Mouse (Mus musculus): ENCODE measurements around the gene Tor4a. TPM values are rescaled to one million over a fixed set of nuclear protein-coding genes. Genes with fewer than 3 reads are reported as not detected.

The Tor4a gene
- polyA plus RNA-seq, 1 experiment from 2014 or later = 1.5 TPM

- peaks cover 59% of the 10 kb centered on the region for H3K4me1 ChIP-seq
- ATAC-seq (ENCODE audit: low FRiP score, low read depth) = no peak
- no peaks in the 10 kb centered on the region for H3K36me3 ChIP-seq
- no peak overlapping the region for H3K27ac ChIP-seq
- H3K4me2 ChIP-seq (replicated peaks) = no peak overlapping the region
- 0 out of 2 replicates have a peak, but pooled peaks cover 3% of the 10 kb centered on the region for H3K27me3 ChIP-seq (replicated peaks)
- no peaks in the 10 kb centered on the region for H3K9me3 ChIP-seq
- H3K4me3 ChIP-seq = no peak overlapping the region
- WGBS = 78% methylated on average over 4 of the region's 4 CpGs
- H3K9ac ChIP-seq = no peak overlapping the region
Measured at GRCm38 (mm10) chr2:25175690-25176078, 21.0 kb downstream of the Tor4a start.

GRCm38 (mm10) chr2:25174866-25175689 lies 21.6 kb downstream of the Tor4a start:
- Histone ChIP-seq H3K4me2 (replicated peaks) (no peak overlapping the region), H3K27ac (no peak overlapping the region), H3K9ac (no peak overlapping the region), H3K36me3 (no peaks in the 10 kb centered on the region), H3K27me3 (replicated peaks) (0 out of 2 replicates have a peak, but pooled peaks cover 2% of the 10 kb centered on the region), H3K4me3 (no peak overlapping the region), H3K9me3 (no peaks in the 10 kb centered on the region), H3K4me1 (peaks cover 63% of the 10 kb centered on the region)
- 64% methylated on average over 7 of the region's 7 CpGs for WGBS
- ATAC-seq (ENCODE audit: low FRiP score, low read depth) = no peak

- no peak overlapping the region for H3K27ac ChIP-seq
- 91% methylated on average over 4 of the region's 4 CpGs for WGBS
- H3K4me2 ChIP-seq (replicated peaks) = no peak overlapping the region
- no peak overlapping the region for H3K4me3 ChIP-seq
- H3K9me3 ChIP-seq = no peaks in the 10 kb centered on the region
- no peaks in the 10 kb centered on the region for H3K36me3 ChIP-seq
- ATAC-seq (ENCODE audit: low FRiP score, low read depth) = no peak
- no peak overlapping the region for H3K9ac ChIP-seq
- no peaks in the 10 kb centered on the region for H3K27me3 ChIP-seq (replicated peaks)
- H3K4me1 ChIP-seq = peaks cover 62% of the 10 kb centered on the region
Measured at GRCm38 (mm10) chr2:25173821-25174220, 22.9 kb downstream of the Tor4a start.

- Histone ChIP-seq H3K9me3 (no peaks in the 10 kb centered on the region), H3K9ac (no peak overlapping the region), H3K36me3 (no peaks in the 10 kb centered on the region), H3K27ac (no peak overlapping the region), H3K4me2 (replicated peaks) (no peak overlapping the region), H3K4me1 (peaks cover 63% of the 10 kb centered on the region), H3K27me3 (replicated peaks) (no peaks in the 10 kb centered on the region), H3K4me3 (no peak overlapping the region)
- WGBS = 62% methylated on average over 8 of the region's 8 CpGs
- no peak for ATAC-seq (ENCODE audit: low FRiP score, low read depth)
Measured at GRCm38 (mm10) chr2:25172629-25173028, 24.1 kb downstream of the Tor4a start.

- 55% methylated on average over 1 of the region's 1 CpGs for WGBS
- no peak for ATAC-seq (ENCODE audit: low FRiP score, low read depth)
- no peaks in the 10 kb centered on the region for H3K9me3 ChIP-seq
- H3K4me3 ChIP-seq = no peak overlapping the region
- H3K4me2 ChIP-seq (replicated peaks) = no peak overlapping the region
- no peak overlapping the region for H3K9ac ChIP-seq
- no peaks in the 10 kb centered on the region for H3K27me3 ChIP-seq (replicated peaks)
- peaks cover 63% of the 10 kb centered on the region for H3K4me1 ChIP-seq
- no peak overlapping the region for H3K27ac ChIP-seq
- H3K36me3 ChIP-seq = no peaks in the 10 kb centered on the region
Measured at GRCm38 (mm10) chr2:25171769-25172153, 24.9 kb downstream of the Tor4a start.

- no peak overlapping the region for H3K9ac ChIP-seq
- no peak overlapping the region for H3K4me2 ChIP-seq (replicated peaks)
- no peaks in the 10 kb centered on the region for H3K9me3 ChIP-seq
- WGBS = 88% methylated on average over 6 of the region's 6 CpGs
- no peaks in the 10 kb centered on the region for H3K27me3 ChIP-seq (replicated peaks)
- H3K27ac ChIP-seq = no peak overlapping the region
- ATAC-seq (ENCODE audit: low FRiP score, low read depth) = no peak
- peaks cover 58% of the 10 kb centered on the region for H3K4me1 ChIP-seq
- no peak overlapping the region for H3K4me3 ChIP-seq
- no peaks in the 10 kb centered on the region for H3K36me3 ChIP-seq
Measured at GRCm38 (mm10) chr2:25171101-25171768, 25.5 kb downstream of the Tor4a start.

- 62% methylated on average over 10 of the region's 10 CpGs for WGBS
- H3K4me2 ChIP-seq (replicated peaks) = no peak overlapping the region
- no peaks in the 10 kb centered on the region for H3K36me3 ChIP-seq
- ATAC-seq (ENCODE audit: low FRiP score, low read depth) = no peak
- H3K4me3 ChIP-seq = no peak overlapping the region
- peaks cover 52% of the 10 kb centered on the region for H3K4me1 ChIP-seq
- H3K27ac ChIP-seq = no peak overlapping the region
- no peaks in the 10 kb centered on the region for H3K27me3 ChIP-seq (replicated peaks)
- no peak overlapping the region for H3K9ac ChIP-seq
- H3K9me3 ChIP-seq = no peaks in the 10 kb centered on the region
Measured at GRCm38 (mm10) chr2:25170326-25171100, 26.2 kb downstream of the Tor4a start.

GRCm38 (mm10) chr2:25169778-25170177 lies 26.9 kb downstream of the Tor4a start:
- H3K4me2 ChIP-seq (replicated peaks) = no peak overlapping the region; the same call in 1 of the 2 replicates
- no peak for ATAC-seq (ENCODE audit: low FRiP score, low read depth)

GRCm38 (mm10) chr2:25168665-25168978 lies 28.1 kb downstream of the Tor4a start:
- 8% methylated on average over 2 of the region's 2 CpGs for WGBS

More at GRCm38 (mm10) chr2:25169778-25170177, 26.9 kb downstream of the Tor4a start:
- Histone ChIP-seq H3K36me3 (no peaks in the 10 kb centered on the region), H3K9me3 (no peaks in the 10 kb centered on the region), H3K4me3 (no peak overlapping the region), H3K27me3 (replicated peaks) (no peaks in the 10 kb centered on the region), H3K9ac (no peak overlapping the region), H3K27ac (no peak overlapping the region), H3K4me1 (peaks cover 44% of the 10 kb centered on the region)
- 8% methylated on average over 5 of the region's 5 CpGs for WGBS

GRCm38 (mm10) chr2:25167919-25168664 lies 28.6 kb downstream of the Tor4a start:
- peak; percentile 84 for ATAC-seq (ENCODE audit: low FRiP score, low read depth)
- Histone ChIP-seq H3K27ac (peak overlapping the region; percentile 43), H3K27me3 (replicated peaks) (no peaks in the 10 kb centered on the region), H3K4me2 (replicated peaks) (peak overlapping the region; percentile 88), H3K9me3 (no peaks in the 10 kb centered on the region), H3K4me3 (peak overlapping the region; percentile 43), H3K36me3 (no peaks in the 10 kb centered on the region), H3K4me1 (peaks cover 58% of the 10 kb centered on the region), H3K9ac (peak overlapping the region; percentile 57)
- under 1% methylated on average over 36 of the region's 41 CpGs for WGBS

More at GRCm38 (mm10) chr2:25168665-25168978, 28.1 kb downstream of the Tor4a start:
- H3K27me3 ChIP-seq (replicated peaks) = no peaks in the 10 kb centered on the region
- peak overlapping the region; percentile 88 for H3K4me2 ChIP-seq (replicated peaks)
- no peaks in the 10 kb centered on the region for H3K9me3 ChIP-seq
- peak overlapping the region; percentile 42; the same call in 1 of the 2 replicates for H3K27ac ChIP-seq
- H3K4me3 ChIP-seq = peak overlapping the region; percentile 43
- 0 out of 2 replicates have a peak overlapping the region, but pooled peaks have one; percentile 57 for H3K9ac ChIP-seq
- ATAC-seq (ENCODE audit: low FRiP score, low read depth) = peak; percentile 52
- peaks cover 53% of the 10 kb centered on the region for H3K4me1 ChIP-seq
- no peaks in the 10 kb centered on the region for H3K36me3 ChIP-seq

GRCm38 (mm10) chr2:25167481-25167880 lies 29.2 kb downstream of the Tor4a start:
- 21% methylated on average over 4 of the region's 4 CpGs for WGBS
- Histone ChIP-seq H3K9ac (peak overlapping the region; percentile 57), H3K4me3 (peak overlapping the region; percentile 43), H3K27me3 (replicated peaks) (no peaks in the 10 kb centered on the region), H3K36me3 (no peaks in the 10 kb centered on the region), H3K27ac (peak overlapping the region; percentile 43), H3K4me1 (peaks cover 62% of the 10 kb centered on the region), H3K9me3 (no peaks in the 10 kb centered on the region), H3K4me2 (replicated peaks) (peak overlapping the region; percentile 88)
- ATAC-seq (ENCODE audit: low FRiP score, low read depth) = peak; percentile 27
